Mouse (Mus musculus) layer of hippocampus, postnatal 25 days (tissue): ENCODE data around the gene Smoc1. TPM values are rescaled to one million over a fixed set of nuclear protein-coding genes. Genes with fewer than 3 reads are reported as not detected.

Experiments used
- DNase-seq, 2 experiments: peaks; one replicate each; pipeline ENCODE4 v3.0.0; 2022; ENCODE audit warnings: mixed read lengths in 2 of 2, low spot score in 1 of 2; ENCODE audit errors: extremely low spot score in 1 of 2
- total RNA-seq, 2 experiments: library from RNA; stranded (reverse); gene quantifications; 2 replicates each; pipeline ENCODE4 v1.2.3; 2021

Smoc1 gene
- total RNA-seq, 2 experiments from 2014 or later: 5.9 to 7.6 TPM

DNA sequence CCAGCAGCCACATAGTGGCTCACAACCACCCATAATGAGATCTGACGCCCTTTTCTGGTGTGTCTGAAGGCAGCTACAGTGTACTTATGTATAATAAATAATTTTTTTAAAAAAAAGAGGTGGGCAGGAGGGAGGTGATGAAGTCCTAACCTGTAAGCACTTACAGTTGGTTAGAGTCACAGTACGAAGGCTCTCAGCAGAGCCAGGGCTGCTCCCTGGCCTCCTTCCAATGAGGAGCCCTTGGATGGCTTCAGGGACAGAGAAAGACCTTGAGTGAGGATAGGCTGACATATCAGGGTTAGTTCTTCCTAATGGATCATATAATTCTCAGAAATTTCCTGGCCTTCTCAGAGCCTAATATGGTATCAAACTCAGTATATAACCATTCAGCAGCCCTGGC, 134.7 kb downstream of the Smoc1 start:
- DNase-seq: no peak

- DNase-seq: no peak
Observed at GRCm38 (mm10) chr12:81163131-81163530, 136.5 kb downstream of the Smoc1 start.

- DNase-seq: no peak
Observed at GRCm38 (mm10) chr12:81163566-81163965, 137.0 kb downstream of the Smoc1 start.

DNA sequence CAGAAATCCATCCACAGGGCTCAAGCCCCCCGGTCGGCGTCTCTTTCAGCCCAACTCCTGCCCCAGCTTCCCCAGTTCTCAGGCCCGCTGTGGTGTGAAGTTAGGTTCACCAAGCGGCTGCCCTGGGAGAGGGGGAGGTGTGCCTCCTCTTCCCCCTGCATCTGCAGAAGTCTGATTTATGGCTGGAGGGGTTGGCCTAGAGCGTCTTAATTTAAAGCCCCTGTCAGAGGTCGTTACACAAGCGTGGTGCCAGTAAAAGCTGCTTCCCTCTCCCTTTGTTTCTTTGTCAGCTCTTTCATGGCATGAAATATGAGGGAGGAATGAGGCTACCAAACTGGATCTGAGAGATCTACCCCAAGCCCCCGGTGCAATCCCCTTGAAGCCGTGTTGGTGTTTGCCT, 139.5 kb downstream of the Smoc1 start:
- no peak for DNase-seq

GRCm38 (mm10) chr12:81166615-81167014, 140.0 kb downstream of the Smoc1 start:
- DNase-seq: no peak

DNA sequence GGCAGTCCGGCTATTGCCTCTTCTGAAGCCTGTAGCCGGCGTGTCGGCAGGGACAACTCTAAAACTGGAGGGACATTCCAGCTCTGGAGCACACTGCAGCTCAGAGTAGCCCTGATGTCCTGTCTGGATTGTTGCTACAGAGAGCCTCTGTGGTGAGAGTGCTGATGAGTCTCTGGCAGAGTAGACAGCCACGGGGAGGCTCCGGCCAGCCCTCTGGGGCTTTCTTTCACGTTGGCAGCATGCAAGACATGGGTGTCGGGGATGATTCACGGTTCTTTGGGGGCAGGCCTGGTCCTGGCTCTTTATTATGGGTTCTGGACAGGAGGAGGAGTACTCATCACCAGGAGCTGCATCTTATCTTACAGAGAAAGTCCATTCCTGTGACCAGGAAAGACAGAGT, 140.5 kb downstream of the Smoc1 start:
- no peak for DNase-seq

DNA sequence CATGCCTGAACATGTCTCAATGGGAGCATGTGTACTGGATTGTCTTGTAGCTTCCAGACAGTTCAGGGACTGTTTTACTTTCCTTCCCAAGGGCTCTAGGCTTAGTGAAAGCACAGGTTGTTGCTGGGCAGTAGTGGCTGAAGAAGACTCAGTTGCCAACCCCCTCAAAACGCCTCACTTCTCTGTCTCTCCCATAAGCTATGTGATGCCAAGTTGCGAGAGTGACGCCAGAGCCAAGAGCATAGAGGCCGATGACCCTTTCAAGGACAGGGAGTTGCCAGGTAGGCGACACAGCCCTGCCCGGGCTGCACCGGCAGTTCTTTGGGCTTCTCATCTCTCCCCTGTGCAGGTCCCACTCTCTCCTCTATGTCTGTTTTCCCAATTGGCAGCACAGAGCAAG, 141.4 kb downstream of the Smoc1 start:
- no peak for DNase-seq

DNA sequence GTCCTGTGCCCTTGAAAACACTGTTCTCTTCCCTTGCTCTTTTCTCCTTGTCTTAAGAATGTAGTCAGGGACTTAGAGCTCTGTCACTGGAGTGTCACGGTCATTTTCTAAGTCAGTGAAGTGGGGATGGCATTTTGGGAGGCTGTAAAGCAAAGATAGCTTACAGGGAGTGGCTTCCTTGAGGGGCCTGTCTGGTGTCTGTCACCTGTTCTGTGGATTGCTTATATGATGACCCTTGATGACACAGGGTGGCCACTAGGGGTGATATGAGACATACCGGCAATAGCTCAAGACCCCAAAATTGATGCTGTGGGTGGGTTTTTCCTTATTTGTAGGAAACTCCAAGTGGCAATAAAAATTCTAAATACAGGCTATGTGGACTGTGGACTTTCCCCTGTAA, 141.9 kb downstream of the Smoc1 start:
- no peak for DNase-seq

GRCm38 (mm10) chr12:81170076-81170475, 143.5 kb downstream of the Smoc1 start:
- DNase-seq: peak in 1 of 2 experiments; percentile 15

DNA sequence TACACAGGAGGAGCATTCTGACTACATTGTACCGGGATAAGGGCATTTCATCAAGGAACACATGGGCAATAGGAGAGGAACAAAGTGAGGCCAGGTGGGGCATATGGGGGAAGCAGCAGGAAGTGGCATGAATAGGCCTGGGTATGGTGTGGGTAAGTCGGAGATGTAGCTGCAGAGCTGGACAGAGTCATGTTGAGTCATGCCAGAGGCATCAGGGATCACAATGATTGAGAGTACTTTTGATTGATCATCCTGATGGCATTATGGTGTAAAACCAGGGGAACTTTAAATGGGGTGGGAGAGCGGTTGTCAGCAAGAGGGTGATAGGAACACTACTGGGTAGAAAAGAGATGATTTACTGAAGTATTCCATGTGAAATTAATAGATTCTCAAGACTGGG, 146.4 kb downstream of the Smoc1 start:
- DNase-seq: no peak

DNA sequence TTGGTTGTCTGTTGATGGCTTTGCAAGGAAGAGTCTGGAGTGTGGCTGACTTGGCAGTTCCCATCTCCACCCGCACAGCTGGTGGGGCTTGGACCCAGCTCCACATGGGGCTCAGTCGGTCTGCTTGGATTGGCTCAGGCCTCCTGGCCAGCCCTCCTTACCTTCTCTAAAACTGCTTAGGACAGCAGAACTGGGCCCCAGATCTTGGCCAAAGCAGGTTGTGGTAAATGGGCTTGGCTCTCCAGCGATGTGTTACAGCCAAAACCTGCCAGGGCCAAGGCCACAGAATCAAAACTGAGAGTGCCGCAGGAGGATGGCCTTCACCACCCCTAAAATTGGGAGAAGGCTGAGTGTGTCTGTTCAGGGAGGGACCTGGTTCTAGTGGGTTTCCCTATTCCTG, 147.3 kb downstream of the Smoc1 start:
- DNase-seq: no peak

DNA sequence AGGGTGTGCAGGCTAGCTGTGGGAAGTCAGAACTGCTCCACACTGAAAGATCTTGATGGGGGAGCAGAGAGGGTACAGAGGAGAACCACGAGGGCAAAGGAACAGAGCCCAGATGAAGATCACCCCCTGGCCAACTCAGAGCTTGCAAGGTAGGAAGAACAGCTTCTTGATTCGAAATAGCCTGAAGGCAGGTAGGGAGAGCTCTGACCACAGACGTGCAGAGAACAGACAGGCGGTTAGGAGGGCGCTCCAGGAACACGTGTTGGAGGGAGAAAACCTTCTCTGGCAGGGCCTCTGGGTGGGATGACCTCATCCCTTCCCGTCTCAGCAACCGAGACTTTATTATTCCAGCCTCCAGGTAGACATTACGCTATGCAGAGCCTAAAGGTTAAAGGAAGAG, 148.6 kb downstream of the Smoc1 start:
- DNase-seq: no peak

- DNase-seq: peak; percentile 59 to 72
Observed at GRCm38 (mm10) chr12:81182073-81182472, 155.5 kb downstream of the Smoc1 start.

DNA sequence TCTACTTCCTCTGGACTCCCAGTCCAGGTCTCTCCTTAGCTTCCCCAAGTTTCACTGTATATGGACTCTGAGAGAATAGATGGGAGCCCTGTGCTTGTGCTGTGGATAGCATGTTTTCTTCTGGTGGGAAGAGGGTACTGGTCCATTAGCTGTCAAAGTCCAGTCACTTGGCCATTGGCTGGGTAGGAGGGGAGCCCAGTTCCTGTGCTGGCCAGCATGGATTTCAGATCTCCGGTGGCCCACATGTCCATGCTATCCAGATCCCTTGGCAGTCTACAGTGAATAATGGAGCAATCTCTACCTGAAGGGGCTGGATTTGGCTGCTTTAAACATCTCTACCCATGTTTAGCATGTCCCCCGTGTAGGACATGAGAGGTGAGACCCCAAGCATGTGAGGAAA, 158.4 kb downstream of the Smoc1 start:
- no peak for DNase-seq

DNA sequence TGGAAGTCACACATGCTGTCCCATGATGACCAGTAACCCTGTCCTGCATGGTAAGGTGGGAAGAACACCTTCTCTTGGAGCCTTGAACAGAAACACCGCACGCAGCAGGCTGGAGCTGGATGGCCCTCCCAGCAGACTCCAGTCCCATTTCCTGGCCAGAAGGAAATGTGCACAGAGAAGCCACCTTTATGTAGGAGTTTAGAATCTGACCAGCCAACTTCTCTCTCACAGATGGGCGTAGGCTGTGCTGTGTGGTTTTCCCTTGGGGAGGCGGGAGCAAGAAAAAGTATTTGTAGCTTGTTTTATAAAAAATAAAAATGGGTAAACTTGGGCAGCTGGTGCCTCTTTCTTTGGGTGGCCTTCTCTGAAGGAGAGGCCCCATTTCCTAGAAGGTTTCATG, 159.5 kb downstream of the Smoc1 start:
- DNase-seq: no peak

GRCm38 (mm10) chr12:81186668-81187067, 160.1 kb downstream of the Smoc1 start:
- DNase-seq: no peak

- DNase-seq: no peak
Observed at GRCm38 (mm10) chr12:81188423-81188822, 161.8 kb downstream of the Smoc1 start.

- DNase-seq: no peak
Observed at GRCm38 (mm10) chr12:81188996-81189395, 162.4 kb downstream of the Smoc1 start.

DNA sequence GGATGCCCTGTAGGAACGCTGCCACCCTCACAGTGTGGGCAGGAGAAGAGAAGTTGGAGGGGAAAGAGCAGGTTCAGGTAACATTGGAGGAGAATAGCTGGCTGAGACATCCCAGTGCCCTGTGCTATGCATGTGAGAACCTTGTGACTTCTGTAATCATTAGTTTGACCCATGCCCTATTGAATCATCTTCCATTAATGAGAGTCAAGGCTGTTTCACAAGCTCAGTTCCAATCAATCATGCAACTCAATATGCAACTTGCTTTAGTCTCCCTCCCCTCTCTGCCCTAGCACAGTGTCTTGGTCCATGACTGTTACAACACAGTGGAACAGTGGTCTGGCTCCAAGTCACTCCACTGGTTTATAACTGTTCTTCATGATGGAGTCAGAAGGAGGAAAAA, 163.0 kb downstream of the Smoc1 start:
- DNase-seq: no peak

- no peak for DNase-seq
Observed at GRCm38 (mm10) chr12:81193968-81194367, 167.4 kb downstream of the Smoc1 start.

DNA sequence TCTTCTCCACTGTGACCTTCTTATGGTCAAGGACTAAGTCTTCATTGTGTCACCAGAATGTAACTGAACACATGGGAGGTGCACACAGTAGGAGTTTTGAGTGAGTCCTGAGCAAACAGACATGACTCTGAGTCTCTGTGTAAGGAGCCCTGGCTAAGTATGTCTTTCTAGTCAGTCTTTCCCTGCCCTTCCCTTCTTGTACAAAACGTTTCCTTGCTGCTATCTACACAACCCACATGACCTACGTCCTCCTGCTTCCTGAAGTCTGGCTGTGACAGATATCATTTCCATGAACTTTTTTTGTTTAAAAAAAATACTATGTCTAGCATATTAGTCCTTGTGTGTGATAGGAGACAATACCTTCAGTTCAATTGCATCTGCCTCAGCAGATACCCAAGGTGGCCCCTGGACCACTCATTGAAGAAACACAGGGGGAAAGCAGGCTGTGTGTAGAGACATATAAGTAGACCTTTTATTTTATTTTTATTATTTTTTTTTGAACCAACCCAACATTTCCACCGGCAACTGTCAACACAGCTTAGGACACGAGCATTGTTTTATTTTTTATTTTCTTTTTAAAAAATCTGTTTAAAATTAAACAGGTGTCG, 171.0 kb downstream of the Smoc1 start:
- no peak for DNase-seq

DNA sequence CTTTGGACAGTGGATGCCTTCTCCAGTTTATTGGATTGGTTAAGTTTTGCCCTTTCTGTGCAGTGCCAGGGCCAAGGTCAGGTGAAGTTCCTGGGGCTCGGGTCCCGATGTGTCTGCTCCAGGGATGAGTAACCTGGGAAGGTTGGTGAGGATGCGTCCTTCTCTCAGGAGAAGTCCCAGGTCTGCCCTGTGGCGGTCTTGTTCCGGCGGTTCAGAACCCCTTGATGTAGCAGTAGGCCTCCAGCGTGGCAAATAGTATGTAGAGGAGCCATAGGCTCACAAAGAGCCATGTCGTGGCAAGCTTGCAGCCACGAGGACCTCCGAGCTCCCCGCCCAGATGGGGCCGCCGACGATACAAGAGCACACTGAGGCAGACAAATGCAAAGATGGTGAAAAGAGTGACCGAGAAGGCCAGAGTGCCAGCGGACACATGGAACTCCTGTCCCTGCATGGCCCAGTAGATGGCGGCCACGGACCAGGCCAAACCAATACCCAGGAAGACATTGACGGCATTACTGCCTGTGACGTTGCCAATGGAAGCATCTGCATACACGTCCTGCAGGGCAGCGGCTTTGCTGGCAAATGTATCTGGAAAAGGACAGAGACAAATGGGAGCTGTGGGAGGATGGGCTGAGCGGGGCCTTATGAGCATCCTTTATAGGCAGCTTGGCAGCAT, 172.8 kb downstream of the Smoc1 start:
- peak; percentile 58 to 75 for DNase-seq
